Mouse (Mus musculus) cortical plate, adult 2 months (tissue): ENCODE results near the gene Tle3. TPM values are rescaled to one million over a fixed set of nuclear protein-coding genes. Genes with fewer than 3 reads are reported as not detected.

Experiments used
- H3K27ac ChIP-seq: fragments of 200-500 bp; 2 replicates; pipeline ENCODE4 v1.5.1; 2012; ENCODE audit warnings: low read length, control low read depth, inconsistent platforms; ENCODE audit not compliant: insufficient read depth
- H3K4me1 ChIP-seq: fragments of 200-500 bp; 2 replicates; pipeline ENCODE4 v1.6.1; 2011; ENCODE audit warnings: low read length; ENCODE audit not compliant: control insufficient read depth, insufficient read depth
- H3K4me3 ChIP-seq: fragments of 200-500 bp; 2 replicates; pipeline ENCODE4 v1.5.1; 2011; ENCODE audit warnings: mild to moderate bottlenecking, low read length, control low read depth; ENCODE audit not compliant: insufficient read depth
- CTCF ChIP-seq: fragments of 200-500 bp; IDR thresholded peaks from 2 replicates; pipeline ENCODE4 v1.5.1; 2011; ENCODE audit warnings: mild to moderate bottlenecking, control low read depth, low read length; ENCODE audit not compliant: insufficient read depth; ENCODE audit errors: extremely low read depth
- POLR2A ChIP-seq: fragments of 200-500 bp; IDR thresholded peaks from 2 replicates; pipeline ENCODE4 v1.6.1; 2011; ENCODE audit warnings: mild to moderate bottlenecking, low read length, control low read depth; ENCODE audit not compliant: insufficient read depth; ENCODE audit errors: extremely low read depth
- polyA plus RNA-seq: library from polyadenylated mRNA; depleted of rRNA; stranded (reverse); fragments of >200 nt; gene quantifications from 2 replicates; pipeline ENCODE4 v1.2.3, GENCODE M21; 2012

Gene Tle3
- polyA plus RNA-seq, 1 experiment = 36.6 TPM

GRCm38 (mm10) chr9:61416571-61416970 is 44.4 kb downstream of the Tle3 start:
- TF ChIP-seq POLR2A = no peak
- TF ChIP-seq CTCF = no peak
- H3K4me3 ChIP-seq = no peak overlapping the region
- H3K27ac ChIP-seq = no peak overlapping the region
- no peaks in the 10 kb centered on the region for H3K4me1 ChIP-seq

GRCm38 (mm10) chr9:61421626-61422025 is 49.5 kb downstream of the Tle3 start:
- Histone ChIP-seq H3K4me3 (no peak overlapping the region), H3K27ac (no peak overlapping the region), H3K4me1 (no peaks in the 10 kb centered on the region)
- TF ChIP-seq POLR2A (no peak), CTCF (no peak)

- H3K27ac ChIP-seq = no peak overlapping the region
- no peak for TF ChIP-seq CTCF
- TF ChIP-seq POLR2A = no peak
Observed at GRCm38 (mm10) chr9:61424245-61424644, 52.1 kb downstream of the Tle3 start.

GRCm38 (mm10) chr9:61426493-61426892 is 54.3 kb downstream of the Tle3 start:
- TF ChIP-seq CTCF (no peak), POLR2A (no peak)
- H3K4me3 ChIP-seq = no peak overlapping the region
- no peak overlapping the region for H3K27ac ChIP-seq
- peaks cover 2% of the 10 kb centered on the region; the same call in 1 of the 2 replicates for H3K4me1 ChIP-seq

More at GRCm38 (mm10) chr9:61424245-61424644, 52.1 kb downstream of the Tle3 start:
- Histone ChIP-seq H3K4me1 (peaks cover 2% of the 10 kb centered on the region; the same call in 1 of the 2 replicates), H3K4me3 (no peak overlapping the region)

GRCm38 (mm10) chr9:61427051-61427450 is 54.9 kb downstream of the Tle3 start:
- Histone ChIP-seq H3K4me1 (peaks cover 2% of the 10 kb centered on the region; the same call in 1 of the 2 replicates), H3K27ac (no peak overlapping the region), H3K4me3 (no peak overlapping the region)
- TF ChIP-seq CTCF (no peak), POLR2A (no peak)

- H3K4me3 ChIP-seq = no peak overlapping the region
- no peak overlapping the region for H3K27ac ChIP-seq
- no peak for TF ChIP-seq POLR2A
- no peak for TF ChIP-seq CTCF
- H3K4me1 ChIP-seq = peaks cover 2% of the 10 kb centered on the region; the same call in 1 of the 2 replicates
Observed at GRCm38 (mm10) chr9:61427901-61428300, 55.7 kb downstream of the Tle3 start.

GRCm38 (mm10) chr9:61431830-61432229 is 59.7 kb downstream of the Tle3 start:
- H3K27ac ChIP-seq = no peak overlapping the region
- no peak overlapping the region for H3K4me3 ChIP-seq
- peaks cover 1% of the 10 kb centered on the region; the same call in 1 of the 2 replicates for H3K4me1 ChIP-seq
- no peak for TF ChIP-seq CTCF
- TF ChIP-seq POLR2A = no peak

- Histone ChIP-seq H3K4me3 (no peak overlapping the region), H3K27ac (no peak overlapping the region), H3K4me1 (no peaks in the 10 kb centered on the region)
- no peak for TF ChIP-seq POLR2A
Observed at GRCm38 (mm10) chr9:61433206-61433605, 61.0 kb downstream of the Tle3 start.

- TF ChIP-seq CTCF = no peak
- TF ChIP-seq POLR2A = no peak
- Histone ChIP-seq H3K4me1 (no peaks in the 10 kb centered on the region), H3K27ac (no peak overlapping the region), H3K4me3 (no peak overlapping the region)
Observed at GRCm38 (mm10) chr9:61434062-61434461, 61.9 kb downstream of the Tle3 start.

- no peaks in the 10 kb centered on the region for H3K4me1 ChIP-seq
- no peak overlapping the region for H3K27ac ChIP-seq
- H3K4me3 ChIP-seq = no peak overlapping the region
- TF ChIP-seq POLR2A = no peak
- no peak for TF ChIP-seq CTCF
Observed at GRCm38 (mm10) chr9:61435191-61435989, 63.2 kb downstream of the Tle3 start.

GRCm38 (mm10) chr9:61436104-61436503 is 63.9 kb downstream of the Tle3 start:
- no peaks in the 10 kb centered on the region for H3K4me1 ChIP-seq
- TF ChIP-seq CTCF = no peak
- no peak for TF ChIP-seq POLR2A
- no peak overlapping the region for H3K27ac ChIP-seq
- no peak overlapping the region for H3K4me3 ChIP-seq

GRCm38 (mm10) chr9:61436761-61437160 is 64.6 kb downstream of the Tle3 start:
- no peak overlapping the region for H3K4me3 ChIP-seq
- H3K27ac ChIP-seq = no peak overlapping the region
- no peak for TF ChIP-seq CTCF
- TF ChIP-seq POLR2A = no peak
- H3K4me1 ChIP-seq = no peaks in the 10 kb centered on the region
